In the genomic region with DNA sequence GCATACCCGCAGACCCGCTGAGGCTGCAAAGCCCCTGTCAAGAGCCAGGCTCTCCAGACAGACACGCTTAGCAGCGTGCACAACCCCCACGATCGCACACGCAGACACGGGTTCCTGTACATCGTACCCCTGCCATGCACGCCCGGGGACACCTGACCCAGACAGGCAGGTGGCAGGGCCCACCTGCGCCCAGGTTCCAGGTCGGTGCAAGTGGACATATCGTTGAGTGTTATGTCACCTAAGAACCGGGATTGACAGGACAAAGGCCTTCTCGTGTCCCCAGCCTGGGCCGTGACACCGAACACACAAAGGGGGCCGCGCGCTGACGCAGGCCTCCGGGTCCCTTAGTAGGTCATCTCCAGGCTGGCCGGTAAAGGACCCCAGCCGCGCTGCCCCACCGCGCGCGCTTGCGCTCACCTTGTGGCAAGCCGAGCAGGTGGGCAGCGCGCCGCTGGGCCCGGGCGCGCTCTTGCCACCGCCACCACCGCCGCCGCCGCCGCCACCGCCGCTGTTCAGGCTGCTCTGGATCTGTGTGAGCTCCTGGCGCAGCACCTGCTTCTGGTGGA, we compare ENCODE assay signal across 8 mouse cellular contexts. TPM values are rescaled to one million over a fixed set of nuclear protein-coding genes. Genes with fewer than 3 reads are reported as not detected.
DNase-seq lines count a peak whose midpoint lies in the region; ATAC-seq and TF ChIP-seq lines count a peak whose summit lies in the region.

No protein-coding gene starts in this region.

- ATAC-seq in cerebellum, adult (ENCODE audit: insufficient number of reproducible peaks, low FRiP score, low TSS enrichment) = 0 out of 2 replicates have a peak, but pooled peaks have one; percentile 1
- no peak for ATAC-seq in megakaryocyte, adult 5-6 weeks (ENCODE audit: poor library complexity, severe bottlenecking)
- no peak for ATAC-seq in hindbrain, embryonic 15.5 days (ENCODE audit: low FRiP score, low read depth)
- no peak for ATAC-seq in midbrain, postnatal 0 days (ENCODE audit: low FRiP score)

- H3K27me3 ChIP-seq in megakaryocyte, embryonic 14.5 days (replicated peaks) = peaks cover 95% of the 10 kb centered on the region
- H3K27me3 ChIP-seq in hindbrain, embryonic 15.5 days = no peaks in the 10 kb centered on the region
- H3K27me3 ChIP-seq in midbrain, postnatal 0 days (ENCODE audit: insufficient read depth, low read length) = no peaks in the 10 kb centered on the region

- H3K9me3 ChIP-seq in megakaryocyte, embryonic 14.5 days = peaks cover 12% of the 10 kb centered on the region; the same call in 1 of the 2 replicates
- no peaks in the 10 kb centered on the region for H3K9me3 ChIP-seq in hindbrain, embryonic 15.5 days
- no peaks in the 10 kb centered on the region for H3K9me3 ChIP-seq in midbrain, postnatal 0 days (ENCODE audit: low read length)

- no peak for TF ChIP-seq CTCF in midbrain, postnatal 0 days (IDR thresholded peaks at IDR 0.05)

- H3K4me3 ChIP-seq in megakaryocyte, embryonic 14.5 days (replicated peaks) = peak overlapping the region; percentile 81
- peak overlapping the region; percentile 65 for H3K4me3 ChIP-seq in hindbrain, embryonic 15.5 days
- peak overlapping the region; percentile 81 for H3K4me3 ChIP-seq in midbrain, postnatal 0 days (ENCODE audit: low read depth, low read length)

- peak overlapping the region; percentile 73 for H3K4me2 ChIP-seq in hindbrain, embryonic 15.5 days
- peak overlapping the region; percentile 99 for H3K4me2 ChIP-seq in midbrain, postnatal 0 days (ENCODE audit: low read depth, low read length, poor library complexity, severe bottlenecking)

- 7% methylated on average over 43 of the region's 47 CpGs for WGBS in hindbrain, embryonic 15.5 days
- 8% methylated on average over 39 of the region's 47 CpGs for WGBS in midbrain, postnatal 0 days

- DNase-seq in cerebellum, postnatal 4 days (ENCODE audit: low spot score in 2 of 2) = no peak
- DNase-seq in midbrain, postnatal 0 days (ENCODE audit: low spot score) = no peak
- DNase-seq in T-cell, adult 2 months (ENCODE audit: low spot score) = no peak
- no peak for DNase-seq in right cerebral cortex, postnatal 36 days (ENCODE audit: low spot score in 2 of 2)

- H3K27ac ChIP-seq in hindbrain, embryonic 15.5 days (replicated peaks) = peak overlapping the region; percentile 71
- peak overlapping the region; percentile 99 for H3K27ac ChIP-seq in midbrain, postnatal 0 days (ENCODE audit: low read depth, low read length)

- H3K4me1 ChIP-seq in megakaryocyte, embryonic 14.5 days = peaks cover 27% of the 10 kb centered on the region
- peaks cover 65% of the 10 kb centered on the region for H3K4me1 ChIP-seq in hindbrain, embryonic 15.5 days (replicated peaks)
- peaks cover 42% of the 10 kb centered on the region for H3K4me1 ChIP-seq in midbrain, postnatal 0 days (ENCODE audit: insufficient read depth, low read length)

- H3K9ac ChIP-seq in hindbrain, embryonic 15.5 days = peak overlapping the region; percentile 74
- H3K9ac ChIP-seq in midbrain, postnatal 0 days (replicated peaks; ENCODE audit: low read length, poor library complexity, severe bottlenecking) = peak overlapping the region; percentile 86

- no peaks in the 10 kb centered on the region for H3K36me3 ChIP-seq in megakaryocyte, embryonic 14.5 days (replicated peaks; ENCODE audit: low read length)
- no peaks in the 10 kb centered on the region for H3K36me3 ChIP-seq in hindbrain, embryonic 15.5 days
- H3K36me3 ChIP-seq in midbrain, postnatal 0 days (ENCODE audit: insufficient read depth, low read length) = no peaks in the 10 kb centered on the region

RNA-seq across cellular contexts. Expression of a gene that starts 1.3 kb away (rescaled TPM):
- 0.19 and 0.36 TPM in 2 replicates for polyA plus RNA-seq in megakaryocyte, embryonic 14.5 days (2012; ENCODE audit: insufficient read depth, low replicate concordance)
- 0.36 and 0.56 TPM in 2 replicates for total RNA-seq in megakaryocyte, adult 5-6 weeks (2015)
- 0.04 and 0.99 TPM in 2 replicates for total RNA-seq in megakaryocyte, adult 5-6 weeks (2017)
- polyA plus RNA-seq in hindbrain, embryonic 15.5 days (2015; fragmentation: Nextera tagmentation; extraction: Ambion mirVana) = 21.6 and 23.9 TPM in 2 replicates
- total RNA-seq in midbrain, postnatal 0 days (2014; rRNA removed) = 66.5 and 68.5 TPM in 2 replicates
- 11.5 and 16.9 TPM in 2 replicates for polyA plus RNA-seq in midbrain, postnatal 0 days (2015; fragmentation: Nextera tagmentation; extraction: Ambion mirVana)
